Mouse (Mus musculus): ENCODE measurements around the gene Tacr2. TPM values are rescaled to one million over a fixed set of nuclear protein-coding genes. Genes with fewer than 3 reads are reported as not detected.

Tacr2 gene
- polyA plus RNA-seq, 1 experiment from 2014 or later = not detected

- H3K27me3 ChIP-seq (ENCODE audit: control insufficient read depth, insufficient read depth, low read length) = no peaks in the 10 kb centered on the region
- H3K36me3 ChIP-seq (replicated peaks; ENCODE audit: control insufficient read depth, insufficient read depth, low read depth, low read length) = no peaks in the 10 kb centered on the region
- no peak overlapping the region for H3K9ac ChIP-seq (replicated peaks; ENCODE audit: low read length)
- 53% methylated on average over 13 of the region's 13 CpGs for WGBS
- no peak overlapping the region for H3K4me2 ChIP-seq (ENCODE audit: low read depth, low read length)
- H3K9me3 ChIP-seq (replicated peaks; ENCODE audit: control insufficient read depth, low read length) = no peaks in the 10 kb centered on the region
- no peak overlapping the region for H3K4me3 ChIP-seq (ENCODE audit: low read depth, low read length)
- H3K4me1 ChIP-seq (ENCODE audit: control insufficient read depth, insufficient read depth, low read length) = no peaks in the 10 kb centered on the region
- ATAC-seq (replicated peaks; ENCODE audit: insufficient number of reproducible peaks, low FRiP score, low TSS enrichment, low read depth) (no peak), DNase-seq (ENCODE audit: low spot score) (peak; percentile 80)
- H3K27ac ChIP-seq (replicated peaks; ENCODE audit: low read depth, low read length) = no peak overlapping the region
Observed at GRCm38 (mm10) chr10:62242896-62243295, 9.3 kb upstream of the Tacr2 start.

GRCm38 (mm10) chr10:62244067-62244466 is 8.2 kb upstream of the Tacr2 start:
- H3K27ac ChIP-seq (replicated peaks; ENCODE audit: low read depth, low read length) = no peak overlapping the region
- ATAC-seq (replicated peaks; ENCODE audit: insufficient number of reproducible peaks, low FRiP score, low TSS enrichment, low read depth) (no peak), DNase-seq (ENCODE audit: low spot score) (no peak)
- no peak overlapping the region for H3K4me2 ChIP-seq (ENCODE audit: low read depth, low read length)
- H3K9me3 ChIP-seq (replicated peaks; ENCODE audit: control insufficient read depth, low read length) = no peaks in the 10 kb centered on the region
- no peaks in the 10 kb centered on the region for H3K4me1 ChIP-seq (ENCODE audit: control insufficient read depth, insufficient read depth, low read length)
- no peaks in the 10 kb centered on the region for H3K27me3 ChIP-seq (ENCODE audit: control insufficient read depth, insufficient read depth, low read length)
- H3K9ac ChIP-seq (replicated peaks; ENCODE audit: low read length) = no peak overlapping the region
- WGBS = 91% methylated on average over 9 of the region's 9 CpGs
- H3K36me3 ChIP-seq (replicated peaks; ENCODE audit: control insufficient read depth, insufficient read depth, low read depth, low read length) = no peaks in the 10 kb centered on the region
- H3K4me3 ChIP-seq (ENCODE audit: low read depth, low read length) = no peak overlapping the region

- no peak for ATAC-seq (replicated peaks; ENCODE audit: insufficient number of reproducible peaks, low FRiP score, low TSS enrichment, low read depth)
- no peak overlapping the region for H3K4me2 ChIP-seq (ENCODE audit: low read depth, low read length)
- WGBS = 58% methylated on average over 3 of the region's 3 CpGs
Observed at GRCm38 (mm10) chr10:62247156-62247555, 5.1 kb upstream of the Tacr2 start.

GRCm38 (mm10) chr10:62247815-62248214 is 4.4 kb upstream of the Tacr2 start:
- Histone ChIP-seq H3K9me3 (replicated peaks; ENCODE audit: control insufficient read depth, low read length) (no peaks in the 10 kb centered on the region), H3K36me3 (replicated peaks; ENCODE audit: control insufficient read depth, insufficient read depth, low read depth, low read length) (no peaks in the 10 kb centered on the region), H3K4me2 (ENCODE audit: low read depth, low read length) (no peak overlapping the region), H3K27me3 (ENCODE audit: control insufficient read depth, insufficient read depth, low read length) (no peaks in the 10 kb centered on the region), H3K9ac (replicated peaks; ENCODE audit: low read length) (no peak overlapping the region), H3K27ac (replicated peaks; ENCODE audit: low read depth, low read length) (no peak overlapping the region), H3K4me3 (ENCODE audit: low read depth, low read length) (no peak overlapping the region), H3K4me1 (ENCODE audit: control insufficient read depth, insufficient read depth, low read length) (no peaks in the 10 kb centered on the region)
- WGBS = 56% methylated on average over 8 of the region's 8 CpGs
- ATAC-seq (replicated peaks; ENCODE audit: insufficient number of reproducible peaks, low FRiP score, low TSS enrichment, low read depth) = no peak
- DNase-seq (ENCODE audit: low spot score) = no peak

More at GRCm38 (mm10) chr10:62247156-62247555, 5.1 kb upstream of the Tacr2 start:
- no peaks in the 10 kb centered on the region for H3K4me1 ChIP-seq (ENCODE audit: control insufficient read depth, insufficient read depth, low read length)
- H3K27ac ChIP-seq (replicated peaks; ENCODE audit: low read depth, low read length) = no peak overlapping the region
- no peaks in the 10 kb centered on the region for H3K36me3 ChIP-seq (replicated peaks; ENCODE audit: control insufficient read depth, insufficient read depth, low read depth, low read length)
- H3K4me3 ChIP-seq (ENCODE audit: low read depth, low read length) = no peak overlapping the region
- no peaks in the 10 kb centered on the region for H3K9me3 ChIP-seq (replicated peaks; ENCODE audit: control insufficient read depth, low read length)
- H3K27me3 ChIP-seq (ENCODE audit: control insufficient read depth, insufficient read depth, low read length) = no peaks in the 10 kb centered on the region
- no peak overlapping the region for H3K9ac ChIP-seq (replicated peaks; ENCODE audit: low read length)
- DNase-seq (ENCODE audit: low spot score) = no peak

GRCm38 (mm10) chr10:62252496-62253235 is 428 bp downstream of the Tacr2 start:
- no peaks in the 10 kb centered on the region for H3K9me3 ChIP-seq (replicated peaks; ENCODE audit: control insufficient read depth, low read length)
- H3K36me3 ChIP-seq (replicated peaks; ENCODE audit: control insufficient read depth, insufficient read depth, low read depth, low read length) = no peaks in the 10 kb centered on the region
- H3K9ac ChIP-seq (replicated peaks; ENCODE audit: low read length) = no peak overlapping the region
- H3K27me3 ChIP-seq (ENCODE audit: control insufficient read depth, insufficient read depth, low read length) = no peaks in the 10 kb centered on the region
- no peak for ATAC-seq (replicated peaks; ENCODE audit: insufficient number of reproducible peaks, low FRiP score, low TSS enrichment, low read depth)
- H3K4me3 ChIP-seq (ENCODE audit: low read depth, low read length) = no peak overlapping the region
- no peak overlapping the region for H3K4me2 ChIP-seq (ENCODE audit: low read depth, low read length)
- no peak for DNase-seq (ENCODE audit: low spot score)
- H3K4me1 ChIP-seq (ENCODE audit: control insufficient read depth, insufficient read depth, low read length) = no peaks in the 10 kb centered on the region
- no peak overlapping the region for H3K27ac ChIP-seq (replicated peaks; ENCODE audit: low read depth, low read length)
- WGBS = 87% methylated on average over 27 of the region's 27 CpGs

- no peak overlapping the region for H3K27ac ChIP-seq (replicated peaks; ENCODE audit: low read depth, low read length)
- 86% methylated on average over 5 of the region's 5 CpGs for WGBS
- no peaks in the 10 kb centered on the region for H3K4me1 ChIP-seq (ENCODE audit: control insufficient read depth, insufficient read depth, low read length)
- no peaks in the 10 kb centered on the region for H3K27me3 ChIP-seq (ENCODE audit: control insufficient read depth, insufficient read depth, low read length)
- H3K9me3 ChIP-seq (replicated peaks; ENCODE audit: control insufficient read depth, low read length) = no peaks in the 10 kb centered on the region
- no peak overlapping the region for H3K4me2 ChIP-seq (ENCODE audit: low read depth, low read length)
- H3K9ac ChIP-seq (replicated peaks; ENCODE audit: low read length) = no peak overlapping the region
- no peaks in the 10 kb centered on the region for H3K36me3 ChIP-seq (replicated peaks; ENCODE audit: control insufficient read depth, insufficient read depth, low read depth, low read length)
- ATAC-seq (replicated peaks; ENCODE audit: insufficient number of reproducible peaks, low FRiP score, low TSS enrichment, low read depth) = no peak
- DNase-seq (ENCODE audit: low spot score) = no peak
- no peak overlapping the region for H3K4me3 ChIP-seq (ENCODE audit: low read depth, low read length)
Observed at GRCm38 (mm10) chr10:62258298-62258697, 6.1 kb downstream of the Tacr2 start.

- Histone ChIP-seq H3K9me3 (replicated peaks; ENCODE audit: control insufficient read depth, low read length) (no peaks in the 10 kb centered on the region), H3K4me3 (ENCODE audit: low read depth, low read length) (no peak overlapping the region), H3K27ac (replicated peaks; ENCODE audit: low read depth, low read length) (no peak overlapping the region), H3K4me2 (ENCODE audit: low read depth, low read length) (no peak overlapping the region), H3K9ac (replicated peaks; ENCODE audit: low read length) (no peak overlapping the region), H3K27me3 (ENCODE audit: control insufficient read depth, insufficient read depth, low read length) (no peaks in the 10 kb centered on the region), H3K4me1 (ENCODE audit: control insufficient read depth, insufficient read depth, low read length) (no peaks in the 10 kb centered on the region), H3K36me3 (replicated peaks; ENCODE audit: control insufficient read depth, insufficient read depth, low read depth, low read length) (no peaks in the 10 kb centered on the region)
- DNase-seq (ENCODE audit: low spot score) = peak; percentile 90
- ATAC-seq (replicated peaks; ENCODE audit: insufficient number of reproducible peaks, low FRiP score, low TSS enrichment, low read depth) = peak; percentile 71; the same call in 1 of the 2 replicates
- 15% methylated on average over 18 of the region's 18 CpGs for WGBS
Observed at GRCm38 (mm10) chr10:62261115-62261886, 9.1 kb downstream of the Tacr2 start.

GRCm38 (mm10) chr10:62264299-62264698 is 12.1 kb downstream of the Tacr2 start:
- no peak overlapping the region for H3K4me3 ChIP-seq (ENCODE audit: low read depth, low read length)
- DNase-seq (ENCODE audit: low spot score) (no peak), ATAC-seq (replicated peaks; ENCODE audit: insufficient number of reproducible peaks, low FRiP score, low TSS enrichment, low read depth) (no peak)
- H3K27ac ChIP-seq (replicated peaks; ENCODE audit: low read depth, low read length) = no peak overlapping the region
- H3K4me2 ChIP-seq (ENCODE audit: low read depth, low read length) = no peak overlapping the region
- 76% methylated on average over 2 of the region's 2 CpGs for WGBS
- no peak overlapping the region for H3K9ac ChIP-seq (replicated peaks; ENCODE audit: low read length)
- H3K4me1 ChIP-seq (ENCODE audit: control insufficient read depth, insufficient read depth, low read length) = no peaks in the 10 kb centered on the region
- no peaks in the 10 kb centered on the region for H3K36me3 ChIP-seq (replicated peaks; ENCODE audit: control insufficient read depth, insufficient read depth, low read depth, low read length)
- H3K9me3 ChIP-seq (replicated peaks; ENCODE audit: control insufficient read depth, low read length) = no peaks in the 10 kb centered on the region
- H3K27me3 ChIP-seq (ENCODE audit: control insufficient read depth, insufficient read depth, low read length) = no peaks in the 10 kb centered on the region

Measured in embryonic facial prominence, embryonic 11.5 days (tissue).